Mouse (Mus musculus): ENCODE data around the gene Phc2.

DNA sequence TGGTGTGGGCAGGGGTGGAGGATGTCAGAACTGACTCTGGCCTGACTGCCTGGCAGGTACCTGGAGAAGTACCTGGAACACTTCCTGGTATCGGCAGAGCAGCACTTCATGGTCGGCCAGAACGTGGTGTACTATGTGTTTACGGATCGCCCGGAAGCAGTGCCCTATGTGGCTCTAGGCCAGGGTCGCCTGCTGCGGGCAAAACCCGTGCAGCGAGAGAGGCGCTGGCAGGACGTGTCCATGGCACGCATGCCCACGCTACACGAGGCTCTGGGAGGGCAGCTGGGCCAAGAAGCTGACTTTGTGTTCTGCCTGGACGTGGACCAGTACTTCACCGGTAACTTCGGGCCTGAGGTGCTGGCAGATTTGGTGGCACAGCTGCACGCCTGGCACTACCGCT, 112.4 kb downstream of the Phc2 start:
- TF ChIP-seq EP300 (IDR thresholded peaks at IDR 0.05; ENCODE audit: low read depth) (no peak), CTCF (IDR thresholded peaks at IDR 0.05; ENCODE audit: low read depth) (no peak)
